Comparison of ENCODE assay signal across 8 mouse cellular contexts in the genomic region with DNA sequence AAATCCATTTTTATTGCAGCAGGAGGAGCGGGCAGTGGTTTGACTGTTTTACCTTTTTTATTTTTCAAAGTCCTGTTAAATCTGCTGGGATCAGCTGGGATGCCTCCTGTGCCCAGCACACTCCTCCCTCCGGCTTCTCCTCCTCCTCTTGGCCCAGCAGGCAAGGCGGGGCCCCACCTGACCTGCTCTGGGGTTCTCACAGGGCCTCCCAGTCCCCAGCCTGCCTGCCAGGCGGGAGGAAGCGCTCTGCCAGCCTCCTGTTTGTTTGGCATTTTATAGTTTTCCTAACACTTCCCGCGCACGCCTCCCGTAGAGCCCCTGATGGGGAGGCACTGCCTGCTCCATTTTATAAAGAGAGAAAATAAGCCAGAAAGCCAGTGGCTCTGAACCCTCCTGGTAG. TPM values are rescaled to one million over a fixed set of nuclear protein-coding genes. Genes with fewer than 3 reads are reported as not detected.
DNase-seq lines count a peak whose midpoint lies in the region; ATAC-seq lines count a peak whose summit lies in the region.

No protein-coding gene starts in this region.

- no peaks in the 10 kb centered on the region for H3K9me3 ChIP-seq in embryonic facial prominence, embryonic 14.5 days (ENCODE audit: control insufficient read depth, low read length)
- no peaks in the 10 kb centered on the region for H3K9me3 ChIP-seq in hindbrain, embryonic 14.5 days (ENCODE audit: control insufficient read depth, low read length)
- H3K9me3 ChIP-seq in limb, embryonic 15.5 days: no peaks in the 10 kb centered on the region
- H3K9me3 ChIP-seq in stomach, embryonic 14.5 days (ENCODE audit: control insufficient read depth, low read depth, low read length): no peaks in the 10 kb centered on the region

- H3K9ac ChIP-seq in embryonic facial prominence, embryonic 14.5 days (ENCODE audit: low read depth, low read length): 0 out of 2 replicates have a peak overlapping the region, but pooled peaks have one; percentile 1
- H3K9ac ChIP-seq in hindbrain, embryonic 14.5 days: peak overlapping the region; percentile 31; the same call in 1 of the 2 replicates
- no peak overlapping the region for H3K9ac ChIP-seq in limb, embryonic 15.5 days
- 0 out of 2 replicates have a peak overlapping the region, but pooled peaks have one; percentile 0 for H3K9ac ChIP-seq in stomach, embryonic 14.5 days (replicated peaks; ENCODE audit: low read depth, low read length)

- peaks cover 67% of the 10 kb centered on the region for H3K4me1 ChIP-seq in embryonic facial prominence, embryonic 14.5 days (ENCODE audit: control insufficient read depth, insufficient read depth, low read length)
- peaks cover 79% of the 10 kb centered on the region for H3K4me1 ChIP-seq in hindbrain, embryonic 14.5 days (replicated peaks; ENCODE audit: control insufficient read depth, insufficient read depth, low read length)
- H3K4me1 ChIP-seq in limb, embryonic 15.5 days: peaks cover 77% of the 10 kb centered on the region
- H3K4me1 ChIP-seq in stomach, embryonic 14.5 days (ENCODE audit: control insufficient read depth, insufficient read depth, low read length): peaks cover 61% of the 10 kb centered on the region

- peak overlapping the region; percentile 57 for H3K27ac ChIP-seq in embryonic facial prominence, embryonic 14.5 days (replicated peaks; ENCODE audit: low read depth, low read length)
- peak overlapping the region; percentile 75 for H3K27ac ChIP-seq in hindbrain, embryonic 14.5 days
- H3K27ac ChIP-seq in limb, embryonic 15.5 days: peak overlapping the region; percentile 84
- peak overlapping the region; percentile 89 for H3K27ac ChIP-seq in stomach, embryonic 14.5 days (ENCODE audit: low read length)

- DNase-seq in testis, postnatal 14 days (ENCODE audit: low spot score): peak; percentile 51
- no peak for DNase-seq in testis, postnatal 10 days (ENCODE audit: low spot score)
- peak; percentile 79 for DNase-seq in embryonic facial prominence, embryonic 14.5 days (ENCODE audit: low spot score)
- no peak for DNase-seq in hindbrain, embryonic 14.5 days (ENCODE audit: low spot score)
- no peak for DNase-seq in thymus, postnatal 14 days

- ATAC-seq in embryonic facial prominence, embryonic 14.5 days (ENCODE audit: low read depth): peak; percentile 71
- ATAC-seq in hindbrain, embryonic 14.5 days (ENCODE audit: low FRiP score): no peak
- 0 out of 2 replicates have a peak, but pooled peaks have one; percentile 66 for ATAC-seq in limb, embryonic 15.5 days (ENCODE audit: insufficient number of reproducible peaks, low FRiP score, low TSS enrichment, low read depth)
- peak; percentile 62 for ATAC-seq in stomach, embryonic 14.5 days (ENCODE audit: insufficient number of reproducible peaks, insufficient read depth, low FRiP score, low read depth)
- ATAC-seq in inflammation-experienced regulatory T-cells, adult 6 months: no peak

- no peaks in the 10 kb centered on the region for H3K36me3 ChIP-seq in embryonic facial prominence, embryonic 14.5 days (ENCODE audit: control insufficient read depth, insufficient read depth, low read length)
- no peaks in the 10 kb centered on the region for H3K36me3 ChIP-seq in hindbrain, embryonic 14.5 days (replicated peaks; ENCODE audit: control insufficient read depth, insufficient read depth)
- H3K36me3 ChIP-seq in limb, embryonic 15.5 days: no peaks in the 10 kb centered on the region
- H3K36me3 ChIP-seq in stomach, embryonic 14.5 days (ENCODE audit: control insufficient read depth, insufficient read depth, low read length): no peaks in the 10 kb centered on the region

- H3K4me2 ChIP-seq in embryonic facial prominence, embryonic 14.5 days (ENCODE audit: low read depth, low read length): peak overlapping the region; percentile 31
- 0 out of 2 replicates have a peak overlapping the region, but pooled peaks have one; percentile 6 for H3K4me2 ChIP-seq in hindbrain, embryonic 14.5 days (replicated peaks)
- peak overlapping the region; percentile 31 for H3K4me2 ChIP-seq in limb, embryonic 15.5 days
- no peak overlapping the region for H3K4me2 ChIP-seq in stomach, embryonic 14.5 days (replicated peaks; ENCODE audit: low read depth, low read length)

- H3K4me3 ChIP-seq in embryonic facial prominence, embryonic 14.5 days (ENCODE audit: low read depth, low read length): no peak overlapping the region
- H3K4me3 ChIP-seq in hindbrain, embryonic 14.5 days (replicated peaks; ENCODE audit: low read length): no peak overlapping the region
- no peak overlapping the region for H3K4me3 ChIP-seq in limb, embryonic 15.5 days
- no peak overlapping the region for H3K4me3 ChIP-seq in stomach, embryonic 14.5 days (ENCODE audit: low read depth, low read length)

- H3K27me3 ChIP-seq in embryonic facial prominence, embryonic 14.5 days (replicated peaks; ENCODE audit: control insufficient read depth, insufficient read depth, low read length): no peaks in the 10 kb centered on the region
- H3K27me3 ChIP-seq in hindbrain, embryonic 14.5 days (ENCODE audit: control insufficient read depth, insufficient read depth, low read length): 0 out of 2 replicates have a peak, but pooled peaks cover 6% of the 10 kb centered on the region
- peaks cover 15% of the 10 kb centered on the region; the same call in 1 of the 2 replicates for H3K27me3 ChIP-seq in limb, embryonic 15.5 days
- no peaks in the 10 kb centered on the region for H3K27me3 ChIP-seq in stomach, embryonic 14.5 days (ENCODE audit: control insufficient read depth, insufficient read depth, low read length)

- WGBS in embryonic facial prominence, embryonic 14.5 days: 12% methylated on average over 9 of the region's 9 CpGs
- 12% methylated on average over 9 of the region's 9 CpGs for WGBS in hindbrain, embryonic 14.5 days
- WGBS in limb, embryonic 15.5 days: 10% methylated on average over 9 of the region's 9 CpGs
- 16% methylated on average over 9 of the region's 9 CpGs for WGBS in stomach, embryonic 14.5 days

RNA-seq across cellular contexts. Expression of gene Flrt1, which starts 30.5 kb away (rescaled TPM):
- 10.4 and 10.5 TPM in 2 replicates for polyA plus RNA-seq in embryonic facial prominence, embryonic 14.5 days (2014; fragmentation: Nextera tagmentation; extraction: Ambion mirVana)
- polyA plus RNA-seq in hindbrain, embryonic 14.5 days (2014; fragmentation: Nextera tagmentation; extraction: Ambion mirVana): 8.7 and 9.5 TPM in 2 replicates
- 5.6 and 5.8 TPM in 2 replicates for polyA plus RNA-seq in limb, embryonic 15.5 days (2015; fragmentation: Nextera tagmentation; extraction: Ambion mirVana)
- 7.4 and 9.2 TPM in 2 replicates for polyA plus RNA-seq in stomach, embryonic 14.5 days (2014; fragmentation: Nextera tagmentation; extraction: Ambion mirVana)
- polyA plus RNA-seq in inflammation-experienced regulatory T-cells, adult 6 months (2017; shearing (Covaris generic)): under 1 TPM in 1 of 3 experiments, not detected in 2; 0.20 TPM

Comparison
In these comparisons a context has a peak if more than half of its experiments do, and no peak if none do; other contexts are left out.
1. DNase-seq: peak in testis, postnatal 14 days (single experiment) and embryonic facial prominence, embryonic 14.5 days (single experiment); none in testis, postnatal 10 days (single experiment), hindbrain, embryonic 14.5 days (single experiment) and thymus, postnatal 14 days (single experiment).
2. ATAC-seq: peak in embryonic facial prominence, embryonic 14.5 days (single experiment), limb, embryonic 15.5 days (single experiment) and stomach, embryonic 14.5 days (single experiment); none in hindbrain, embryonic 14.5 days (single experiment) and inflammation-experienced regulatory T-cells, adult 6 months (single experiment).
3. Peak in every context shown above with its lines, with median percentiles within 50 percentile points of each other: H3K27ac ChIP-seq.